Mouse (Mus musculus) testis, adult 2 months (tissue): ENCODE data around the gene Hoxa3.

Experiments used
- CTCF ChIP-seq: fragments of 200-500 bp; IDR thresholded peaks from 2 replicates; pipeline ENCODE4 v1.5.1; 2012; ENCODE audit warnings: low read depth, mild to moderate bottlenecking, inconsistent platforms, low read length, moderate library complexity; ENCODE audit not compliant: control insufficient read depth, insufficient read depth, insufficient replicate concordance
- POLR2A ChIP-seq: fragments of 200-500 bp; IDR thresholded peaks from 2 replicates; pipeline ENCODE4 v1.6.1; 2012; ENCODE audit warnings: low read depth, mild to moderate bottlenecking, inconsistent platforms, low read length, moderate library complexity; ENCODE audit not compliant: control insufficient read depth

DNA sequence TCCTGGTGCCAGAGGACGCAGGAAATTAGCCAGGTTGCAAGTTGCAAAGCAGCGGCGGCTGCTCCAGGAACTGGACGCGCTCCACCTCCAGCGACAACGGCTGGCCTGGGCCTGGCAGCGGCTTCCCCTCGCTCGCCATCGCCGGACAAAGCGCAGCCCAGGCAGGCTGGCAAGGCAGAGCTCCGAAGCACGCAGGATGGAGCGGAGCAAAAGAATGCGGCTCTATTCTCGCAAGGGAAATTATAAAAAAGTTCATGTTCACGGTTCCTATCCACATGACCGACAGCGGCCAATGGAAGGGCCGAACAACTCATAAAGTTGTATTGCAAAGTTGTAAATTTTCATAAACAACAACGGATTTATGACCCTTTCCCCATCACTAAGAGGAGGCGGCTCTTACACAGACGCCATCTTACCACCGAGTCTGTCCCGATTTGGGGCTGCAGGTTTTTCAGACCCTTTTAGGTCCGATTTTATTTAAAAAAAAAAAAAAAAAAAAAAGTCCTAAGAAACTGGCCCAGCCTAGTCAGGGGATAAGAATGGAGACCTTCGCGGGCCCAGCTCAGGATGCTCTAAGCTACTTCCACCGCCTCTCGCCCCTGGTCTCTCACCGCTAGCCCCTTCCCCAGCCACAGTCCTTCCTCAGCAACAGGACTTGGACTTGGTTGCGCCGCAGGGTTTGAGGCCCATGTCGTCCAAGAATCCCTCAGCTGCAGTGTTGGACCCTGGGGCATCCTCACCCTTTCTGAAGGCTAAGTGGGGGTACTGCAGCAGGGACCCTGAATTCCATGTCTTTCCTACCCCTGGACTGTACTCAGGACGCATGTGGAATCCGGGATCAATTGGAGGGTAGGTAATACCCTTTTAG lies at the start of gene Hoxa3, which contains the start of gene Gm28308:
- TF ChIP-seq CTCF (no peak), POLR2A (no peak)
